Mouse (Mus musculus) kidney, embryonic 14.5 days (tissue): ENCODE measurements around the gene 4930558K02Rik. TPM values are rescaled to one million over a fixed set of nuclear protein-coding genes. Genes with fewer than 3 reads are reported as not detected.
A peak's percentile ranks its signal among the peaks of the same experiment; 100 is the strongest.

Source experiments
- ATAC-seq: fragments of 200-750 bp; cut with Nextera tagmentation; 2 replicates; pipeline ENCODE4 v1.8.0; 2017; ENCODE audit warnings: moderate number of reproducible peaks, mild to moderate bottlenecking, moderate TSS enrichment, moderate library complexity; ENCODE audit not compliant: low FRiP score, low TSS enrichment
- H3K27ac ChIP-seq: fragments of 300-500 bp; sonication (generic); 2 replicates; pipeline ENCODE4 v1.5.1; 2014; ENCODE audit warnings: low read depth, mild to moderate bottlenecking, low read length, moderate library complexity, mixed read lengths
- H3K27me3 ChIP-seq: fragments of 300-500 bp; sonication (generic); 2 replicates; pipeline ENCODE4 v1.6.1; 2014; ENCODE audit warnings: mild to moderate bottlenecking, low read length; ENCODE audit not compliant: control insufficient read depth, insufficient read depth
- H3K36me3 ChIP-seq: fragments of 300-500 bp; sonication (generic); 2 replicates; pipeline ENCODE4 v1.6.1; 2014; ENCODE audit warnings: low read length, mixed read lengths; ENCODE audit not compliant: control insufficient read depth, insufficient read depth
- H3K4me1 ChIP-seq: fragments of 300-500 bp; sonication (generic); 2 replicates; pipeline ENCODE4 v1.6.1; 2014; ENCODE audit warnings: low read length, mixed read lengths; ENCODE audit not compliant: control insufficient read depth, insufficient read depth
- H3K4me2 ChIP-seq: fragments of 300-500 bp; sonication (generic); replicated peaks from 2 replicates; pipeline ENCODE4 v1.6.1; 2014; ENCODE audit warnings: low read depth, mild to moderate bottlenecking, low read length
- H3K4me3 ChIP-seq: fragments of 300-500 bp; sonication (generic); 2 replicates; pipeline ENCODE4 v1.5.1; 2014; ENCODE audit warnings: mild to moderate bottlenecking, low read length
- H3K9ac ChIP-seq: fragments of 300-500 bp; sonication (generic); 2 replicates; pipeline ENCODE4 v1.6.1; 2014; ENCODE audit warnings: low read depth, mild to moderate bottlenecking, low read length, moderate library complexity
- H3K9me3 ChIP-seq: fragments of 300-500 bp; sonication (generic); 2 replicates; pipeline ENCODE4 v1.6.1; 2016; ENCODE audit warnings: low read length; ENCODE audit not compliant: control insufficient read depth
- WGBS: fragments of 180-500 bp; shearing (Covaris S2); extraction: QIAGEN DNeasy Blood & Tissue Kit; methylation state at CpG from one replicate; pipeline ENCODE4 v1.1.7; 2014; 5-methylcytosine and 5-hydroxymethylcytosine counted together
- polyA plus RNA-seq: library from polyadenylated mRNA; unstranded; fragments of >200 nt; fragmentation: Nextera tagmentation; extraction: Ambion mirVana; gene quantifications from 2 replicates; pipeline ENCODE4 v1.2.1, GENCODE M21; 2014

The 4930558K02Rik gene
- not detected in 2 replicates for polyA plus RNA-seq

- H3K4me1 ChIP-seq = peaks cover 19% of the 10 kb centered on the region; the same call in 1 of the 2 replicates
- no peak within 1 kb of the TSS for H3K4me3 ChIP-seq
- H3K27ac ChIP-seq = no peak within 1 kb of the TSS
- H3K9me3 ChIP-seq = no peaks in the 10 kb centered on the region
- no peak for ATAC-seq
- no peaks in the 10 kb centered on the region for H3K36me3 ChIP-seq
- H3K9ac ChIP-seq = no peak within 1 kb of the TSS
- H3K4me2 ChIP-seq = no peak within 1 kb of the TSS
- H3K27me3 ChIP-seq = no peaks in the 10 kb centered on the region
- WGBS = 87% methylated on average over 1 of the region's 1 CpGs
Observed at GRCm38 (mm10) chr1:161979536-161979935, at the start of gene 4930558K02Rik. TSS of gene 4930558K02Rik (minus strand) at chr1:161979636.

- Histone ChIP-seq H3K4me1 (peaks cover 7% of the 10 kb centered on the region), H3K27ac (no peak overlapping the region), H3K9me3 (no peaks in the 10 kb centered on the region), H3K9ac (no peak overlapping the region), H3K27me3 (no peaks in the 10 kb centered on the region), H3K4me2 (no peak overlapping the region), H3K36me3 (no peaks in the 10 kb centered on the region), H3K4me3 (no peak overlapping the region)
- ATAC-seq = no peak
- 64% methylated on average over 8 of the region's 8 CpGs for WGBS
Observed at GRCm38 (mm10) chr1:162023681-162024270, 44.3 kb upstream of the 4930558K02Rik start.

DNA sequence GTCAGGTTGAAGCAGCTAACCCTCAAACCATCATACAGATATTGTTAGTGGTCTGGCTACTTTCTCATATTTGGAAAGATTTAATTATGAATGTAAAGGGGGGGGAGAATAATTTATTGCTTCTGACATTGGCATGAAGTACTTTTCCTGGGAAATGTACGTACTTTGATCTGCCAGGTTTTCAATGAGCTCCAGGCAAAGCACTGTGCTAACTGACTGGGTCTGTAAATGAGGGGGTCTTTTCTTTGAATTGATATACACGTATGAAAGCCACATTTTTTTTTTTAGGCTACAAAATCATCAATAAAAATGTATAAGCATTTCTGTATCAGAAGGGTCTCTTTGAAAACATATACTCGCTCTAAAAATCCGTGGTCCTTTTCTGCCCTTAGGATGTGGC is 41.3 kb upstream of the 4930558K02Rik start:
- Histone ChIP-seq H3K27me3 (no peaks in the 10 kb centered on the region), H3K36me3 (no peaks in the 10 kb centered on the region), H3K4me3 (no peak overlapping the region), H3K9me3 (no peaks in the 10 kb centered on the region), H3K9ac (no peak overlapping the region), H3K4me2 (no peak overlapping the region), H3K4me1 (peaks cover 23% of the 10 kb centered on the region), H3K27ac (no peak overlapping the region)
- no peak for ATAC-seq
- WGBS = 64% methylated on average over 4 of the region's 4 CpGs

DNA sequence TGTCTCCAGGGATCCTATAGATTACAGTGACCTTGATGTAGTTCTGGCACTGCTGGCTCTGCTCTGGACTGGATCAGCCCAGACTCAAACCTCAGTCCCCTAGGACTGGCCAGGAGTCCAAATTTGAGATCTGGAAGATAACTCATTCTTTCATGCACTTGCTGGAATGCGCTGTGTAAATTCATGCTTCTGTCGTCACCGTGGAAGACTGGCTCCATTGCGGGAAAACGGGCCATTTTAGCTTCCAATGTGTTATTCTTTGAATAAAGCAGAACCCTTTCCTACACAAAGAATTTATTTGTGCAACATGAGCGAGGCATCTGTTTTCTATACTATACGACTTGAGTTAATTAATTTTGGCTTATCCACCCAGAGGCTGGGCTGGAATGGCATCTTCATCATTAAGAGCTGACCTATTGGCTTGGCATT is 40.9 kb upstream of the 4930558K02Rik start:
- no peak overlapping the region; the same call in 1 of the 2 replicates for H3K27ac ChIP-seq
- no peak overlapping the region for H3K4me2 ChIP-seq
- H3K4me1 ChIP-seq = peaks cover 27% of the 10 kb centered on the region
- H3K9me3 ChIP-seq = no peaks in the 10 kb centered on the region
- no peak overlapping the region for H3K9ac ChIP-seq
- no peak for ATAC-seq
- H3K36me3 ChIP-seq = no peaks in the 10 kb centered on the region
- H3K4me3 ChIP-seq = no peak overlapping the region
- WGBS = 49% methylated on average over 7 of the region's 7 CpGs
- no peaks in the 10 kb centered on the region for H3K27me3 ChIP-seq

GRCm38 (mm10) chr1:162018601-162018977 is 39.2 kb upstream of the 4930558K02Rik start:
- Histone ChIP-seq H3K4me1 (peaks cover 39% of the 10 kb centered on the region), H3K27me3 (no peaks in the 10 kb centered on the region), H3K27ac (peak overlapping the region; percentile 79), H3K9me3 (no peaks in the 10 kb centered on the region), H3K4me2 (no peak overlapping the region), H3K9ac (no peak overlapping the region), H3K36me3 (no peaks in the 10 kb centered on the region), H3K4me3 (no peak overlapping the region)
- 30% methylated on average over 6 of the region's 6 CpGs for WGBS
- ATAC-seq = no peak

GRCm38 (mm10) chr1:162017975-162018600 is 38.7 kb upstream of the 4930558K02Rik start:
- Histone ChIP-seq H3K9me3 (no peaks in the 10 kb centered on the region), H3K4me3 (no peak overlapping the region), H3K27me3 (no peaks in the 10 kb centered on the region), H3K36me3 (no peaks in the 10 kb centered on the region), H3K27ac (peak overlapping the region; percentile 79), H3K4me2 (no peak overlapping the region; the same call in 1 of the 2 replicates), H3K9ac (no peak overlapping the region), H3K4me1 (peaks cover 43% of the 10 kb centered on the region)
- WGBS = 20% methylated on average over 13 of the region's 13 CpGs
- ATAC-seq = peak; percentile 19; the same call in 1 of the 2 replicates

DNA sequence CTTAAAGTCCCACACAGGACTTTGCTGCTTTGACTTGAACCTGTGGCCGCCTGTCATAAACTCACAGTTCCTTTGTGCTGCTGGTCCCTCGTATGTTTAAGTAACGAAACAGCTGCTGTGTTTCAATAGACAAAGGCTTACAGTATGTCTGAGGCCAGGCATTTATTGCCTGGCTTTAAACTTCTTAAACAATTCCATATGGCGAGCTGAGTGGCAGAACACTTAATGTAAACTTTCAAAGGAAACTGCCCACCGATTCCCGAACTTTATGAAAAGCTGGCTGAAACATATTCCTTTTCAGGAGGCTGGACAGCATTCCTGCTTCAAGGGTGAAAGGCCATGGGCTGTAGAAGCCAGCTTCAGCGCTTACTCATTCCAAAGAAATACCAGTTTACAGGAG is 37.5 kb upstream of the 4930558K02Rik start:
- 15% methylated on average over 7 of the region's 7 CpGs for WGBS
- H3K4me3 ChIP-seq = no peak overlapping the region
- H3K27ac ChIP-seq = peak overlapping the region; percentile 79
- no peaks in the 10 kb centered on the region for H3K9me3 ChIP-seq
- H3K9ac ChIP-seq = no peak overlapping the region
- H3K36me3 ChIP-seq = no peaks in the 10 kb centered on the region
- H3K4me1 ChIP-seq = peaks cover 43% of the 10 kb centered on the region
- H3K27me3 ChIP-seq = no peaks in the 10 kb centered on the region
- ATAC-seq = peak; percentile 53; the same call in 1 of the 2 replicates
- no peak overlapping the region for H3K4me2 ChIP-seq

- no peaks in the 10 kb centered on the region for H3K36me3 ChIP-seq
- 42% methylated on average over 8 of the region's 8 CpGs for WGBS
- ATAC-seq = 0 out of 2 replicates have a peak, but pooled peaks have one; percentile 56
- no peaks in the 10 kb centered on the region for H3K9me3 ChIP-seq
- H3K27me3 ChIP-seq = no peaks in the 10 kb centered on the region
- no peak overlapping the region for H3K9ac ChIP-seq
- H3K27ac ChIP-seq = peak overlapping the region; percentile 79; the same call in 1 of the 2 replicates
- no peak overlapping the region for H3K4me2 ChIP-seq
- peaks cover 44% of the 10 kb centered on the region for H3K4me1 ChIP-seq
- H3K4me3 ChIP-seq = no peak overlapping the region
Observed at GRCm38 (mm10) chr1:162015247-162015862, 35.9 kb upstream of the 4930558K02Rik start.

DNA sequence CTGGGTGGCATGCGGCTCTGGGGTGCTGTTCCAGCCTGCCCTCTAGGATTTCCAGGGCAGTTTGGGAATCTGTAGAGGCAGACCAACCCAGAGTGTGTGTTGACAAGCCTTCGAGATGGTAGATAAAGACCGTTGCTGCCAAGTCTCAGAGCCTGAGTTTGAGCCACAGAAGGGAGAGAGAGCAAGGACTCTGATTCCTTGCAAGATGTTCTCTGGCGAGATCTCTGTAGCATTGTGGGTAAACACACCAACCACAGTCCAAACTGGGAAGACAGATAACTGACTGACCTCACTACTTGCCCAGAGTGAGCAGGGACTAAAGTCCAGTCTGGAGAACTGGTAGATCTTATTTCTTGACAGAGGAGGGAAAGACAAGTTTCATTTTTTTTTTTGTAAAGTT is 34.1 kb upstream of the 4930558K02Rik start:
- Histone ChIP-seq H3K4me3 (no peak overlapping the region), H3K27ac (no peak overlapping the region; the same call in 1 of the 2 replicates), H3K4me2 (no peak overlapping the region), H3K36me3 (no peaks in the 10 kb centered on the region), H3K27me3 (no peaks in the 10 kb centered on the region), H3K9me3 (no peaks in the 10 kb centered on the region), H3K4me1 (peaks cover 48% of the 10 kb centered on the region), H3K9ac (no peak overlapping the region)
- ATAC-seq = no peak
- WGBS = 77% methylated on average over 4 of the region's 4 CpGs
